Mouse (Mus musculus) limb, embryonic 12.5 days (tissue): ENCODE data around the gene Ifi35. TPM values are rescaled to one million over a fixed set of nuclear protein-coding genes. Genes with fewer than 3 reads are reported as not detected.
"Not testable (repeated sequence)": the region's sequence is repeated elsewhere in the genome, so short reads cannot be mapped to it uniquely, and the experiment has no call there.

ENCODE experiments used
- ATAC-seq: fragments of 200-750 bp; cut with Nextera tagmentation; 2 replicates; pipeline ENCODE4 v1.8.0; 2017; ENCODE audit warnings: low read depth, moderate TSS enrichment; ENCODE audit not compliant: insufficient number of reproducible peaks, insufficient read depth, low FRiP score, low TSS enrichment
- H3K27ac ChIP-seq: fragments of 300-500 bp; sonication (generic); 2 replicates; pipeline ENCODE4 v1.5.1; 2016; ENCODE audit warnings: mild to moderate bottlenecking, moderate library complexity
- H3K27me3 ChIP-seq: fragments of 300-500 bp; sonication (generic); 2 replicates; pipeline ENCODE4 v1.6.1; 2016; ENCODE audit warnings: mild to moderate bottlenecking, moderate library complexity
- H3K36me3 ChIP-seq: fragments of 300-500 bp; sonication (generic); 2 replicates; pipeline ENCODE4 v1.6.1; 2016; ENCODE audit warnings: mild to moderate bottlenecking, moderate library complexity
- H3K4me1 ChIP-seq: fragments of 300-500 bp; sonication (generic); replicated peaks from 2 replicates; pipeline ENCODE4 v1.6.1; 2016
- H3K4me2 ChIP-seq: fragments of 300-500 bp; sonication (generic); 2 replicates; pipeline ENCODE4 v1.6.1; 2016; ENCODE audit warnings: mild to moderate bottlenecking, moderate library complexity
- H3K4me3 ChIP-seq: fragments of 300-500 bp; sonication (generic); replicated peaks from 2 replicates; pipeline ENCODE4 v1.5.1; 2016; ENCODE audit warnings: mild to moderate bottlenecking
- H3K9ac ChIP-seq: fragments of 300-500 bp; sonication (generic); replicated peaks from 2 replicates; pipeline ENCODE4 v1.6.1; 2016; ENCODE audit warnings: mild to moderate bottlenecking, moderate library complexity
- H3K9me3 ChIP-seq: fragments of 300-500 bp; sonication (generic); 2 replicates; pipeline ENCODE4 v1.6.1; 2016; ENCODE audit warnings: mild to moderate bottlenecking, moderate library complexity
- WGBS: fragments of 180-500 bp; shearing (Covaris S2); methylation state at CpG from one replicate; pipeline ENCODE4 v1.1.7; 2016; 5-methylcytosine and 5-hydroxymethylcytosine counted together
- polyA plus RNA-seq: library from polyadenylated mRNA; unstranded; fragments of >200 nt; fragmentation: Nextera tagmentation; extraction: Ambion mirVana; gene quantifications from 2 replicates; pipeline ENCODE4 v1.2.1, GENCODE M21; 2016

Ifi35 gene
- polyA plus RNA-seq, 1 experiment from 2014 or later: 6.3 TPM

DNA sequence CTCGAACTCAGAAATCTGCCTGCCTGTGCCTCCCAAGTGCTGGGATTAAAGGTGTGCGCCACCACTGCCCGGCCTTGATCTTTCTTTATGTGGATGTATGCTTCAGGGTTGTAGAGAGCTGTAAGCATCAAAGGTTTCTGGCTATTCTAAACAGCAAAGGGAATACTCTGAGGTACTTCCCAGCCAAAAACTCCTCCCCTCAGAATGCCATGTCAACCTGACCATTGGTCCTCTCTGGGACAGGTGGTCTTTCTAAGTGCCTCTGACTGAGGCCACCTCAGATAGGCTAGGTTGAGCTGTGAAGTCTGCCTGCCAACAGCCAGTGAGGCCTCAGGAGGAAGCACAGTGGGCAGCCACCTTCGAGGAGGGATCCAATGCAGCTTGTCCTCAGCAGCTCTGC lies 692 bp downstream of the Ifi35 start:
- Histone ChIP-seq H3K4me1 (peaks cover 9% of the 10 kb centered on the region), H3K4me2 (peak overlapping the region; percentile 39; the same call in 1 of the 2 replicates), H3K9me3 (0 out of 2 replicates have a peak, but pooled peaks cover 3% of the 10 kb centered on the region), H3K36me3 (peaks cover 26% of the 10 kb centered on the region), H3K27me3 (no peaks in the 10 kb centered on the region), H3K9ac (no peak overlapping the region), H3K4me3 (peak overlapping the region; percentile 33), H3K27ac (no peak overlapping the region)
- ATAC-seq: no peak
- 83% methylated on average over 4 of the region's 4 CpGs for WGBS

DNA sequence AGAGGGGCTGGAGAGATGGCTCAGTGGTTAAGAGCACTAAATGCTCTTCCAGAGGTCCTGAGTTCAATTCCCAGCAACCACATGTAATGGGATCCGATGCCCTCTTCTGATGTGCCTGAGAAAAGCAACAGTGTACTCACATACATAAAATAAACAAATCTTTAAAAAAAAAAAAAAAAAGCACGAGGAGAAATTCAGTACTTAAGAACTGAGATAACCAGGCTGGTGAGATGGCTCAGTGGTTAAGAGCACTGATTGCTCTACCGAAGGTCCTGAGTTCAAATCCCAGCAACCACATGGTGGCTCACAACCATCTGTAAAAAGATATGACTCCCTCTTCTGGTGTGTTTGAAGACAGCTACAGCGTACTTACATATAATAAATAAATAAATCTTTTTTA lies 1.4 kb downstream of the Ifi35 start:
- not testable (repeated sequence) for H3K9ac ChIP-seq, H3K4me2 ChIP-seq, ATAC-seq, H3K4me3 ChIP-seq, H3K27me3 ChIP-seq, H3K27ac ChIP-seq, H3K4me1 ChIP-seq, H3K9me3 ChIP-seq
- H3K36me3 ChIP-seq: peaks cover 19% of the 10 kb centered on the region
- 87% methylated on average over 4 of the region's 4 CpGs for WGBS

DNA sequence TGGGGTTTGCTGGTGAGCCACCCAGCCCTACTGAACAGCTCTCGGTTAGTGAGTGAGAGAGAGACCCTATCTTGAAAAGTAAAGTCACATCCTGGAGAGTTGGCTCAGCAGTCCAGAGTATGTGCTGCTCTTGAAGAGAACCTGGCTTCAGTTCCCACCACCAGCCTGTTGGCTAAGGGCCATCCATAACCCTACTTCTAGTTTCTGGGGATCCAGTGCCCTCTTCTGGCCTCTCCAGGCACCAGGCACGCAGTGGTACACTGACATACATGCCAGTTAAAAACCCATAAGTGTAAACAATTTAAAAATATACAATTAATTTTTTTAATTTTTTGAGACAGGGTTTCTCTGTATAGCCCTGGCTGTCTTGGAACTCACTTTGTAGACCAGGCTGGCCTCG lies 2.2 kb downstream of the Ifi35 start:
- 0 out of 2 replicates have a peak, but pooled peaks cover 3% of the 10 kb centered on the region for H3K9me3 ChIP-seq
- H3K36me3 ChIP-seq: peaks cover 11% of the 10 kb centered on the region
- H3K4me3 ChIP-seq: no peak overlapping the region
- no peak overlapping the region for H3K27ac ChIP-seq
- no peak for ATAC-seq
- H3K4me1 ChIP-seq: peaks cover 9% of the 10 kb centered on the region; the same call in 1 of the 2 replicates
- 79% methylated on average over 3 of the region's 3 CpGs for WGBS
- H3K27me3 ChIP-seq: no peaks in the 10 kb centered on the region
- H3K9ac ChIP-seq: no peak overlapping the region
- H3K4me2 ChIP-seq: no peak overlapping the region

DNA sequence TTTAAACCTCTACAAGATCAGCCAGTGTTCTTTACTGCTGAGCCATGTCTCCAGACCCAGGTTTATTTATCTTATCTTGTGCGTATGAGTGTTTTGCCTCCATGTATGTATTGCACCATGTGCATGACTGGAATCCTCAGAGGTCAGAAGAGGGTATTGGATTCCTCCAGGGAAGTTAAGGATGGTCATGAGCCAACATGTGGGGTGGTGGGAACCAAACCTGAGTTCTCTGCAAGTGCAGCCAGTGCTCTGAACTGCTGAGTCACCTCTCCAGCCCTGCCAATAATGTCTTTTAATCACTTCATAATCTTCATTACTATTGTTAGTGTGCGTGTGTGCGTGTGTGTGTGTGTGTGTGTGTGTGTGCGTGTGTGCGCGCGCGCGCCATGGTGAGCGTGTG lies 3.3 kb downstream of the Ifi35 start:
- H3K27ac ChIP-seq: no peak overlapping the region
- no peak for ATAC-seq
- H3K9ac ChIP-seq: no peak overlapping the region
- WGBS: 97% methylated on average over 10 of the region's 10 CpGs
- H3K4me1 ChIP-seq: peaks cover 9% of the 10 kb centered on the region; the same call in 1 of the 2 replicates
- peaks cover 4% of the 10 kb centered on the region for H3K36me3 ChIP-seq
- H3K27me3 ChIP-seq: no peaks in the 10 kb centered on the region
- no peak overlapping the region for H3K4me3 ChIP-seq
- 0 out of 2 replicates have a peak, but pooled peaks cover 3% of the 10 kb centered on the region for H3K9me3 ChIP-seq
- H3K4me2 ChIP-seq: no peak overlapping the region

DNA sequence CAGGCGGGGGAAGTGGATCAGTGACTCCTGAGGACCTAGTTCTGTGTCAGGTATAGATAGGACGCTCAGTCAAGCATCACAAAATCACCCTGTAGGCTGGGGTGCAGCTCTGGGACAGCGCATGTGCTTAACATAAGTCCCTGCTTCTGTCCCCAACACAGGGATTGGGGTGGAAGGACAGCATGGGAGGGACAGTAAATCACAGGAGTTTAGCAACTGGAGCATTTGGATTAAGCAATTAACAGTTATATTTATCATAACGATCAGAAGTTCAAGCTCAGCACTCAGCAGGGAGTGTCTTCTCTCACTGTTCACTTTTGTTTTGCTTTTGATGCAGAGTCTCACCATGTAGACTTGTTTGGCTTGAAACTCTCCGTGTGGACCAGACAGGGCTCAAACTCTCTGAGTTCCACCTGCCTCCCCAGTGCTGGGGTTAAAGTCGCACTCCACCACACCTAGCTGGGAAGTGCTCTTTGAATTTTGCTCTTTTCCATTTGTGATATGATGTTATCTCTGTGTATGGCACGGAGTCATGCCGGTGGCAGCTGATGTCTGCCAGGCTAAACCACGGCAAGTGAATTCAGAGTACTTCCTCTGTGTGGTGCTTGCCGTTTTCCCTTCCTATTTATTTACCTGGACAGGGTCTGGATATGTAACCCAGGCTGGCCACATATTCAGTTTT lies 4.0 kb downstream of the Ifi35 start:
- Histone ChIP-seq H3K27me3 (no peaks in the 10 kb centered on the region), H3K4me2 (no peak overlapping the region), H3K4me1 (peaks cover 9% of the 10 kb centered on the region; the same call in 1 of the 2 replicates), H3K9me3 (0 out of 2 replicates have a peak, but pooled peaks cover 3% of the 10 kb centered on the region), H3K9ac (no peak overlapping the region), H3K27ac (no peak overlapping the region), H3K36me3 (no peaks in the 10 kb centered on the region), H3K4me3 (no peak overlapping the region)
- ATAC-seq: no peak
- WGBS: 73% methylated on average over 10 of the region's 10 CpGs

DNA sequence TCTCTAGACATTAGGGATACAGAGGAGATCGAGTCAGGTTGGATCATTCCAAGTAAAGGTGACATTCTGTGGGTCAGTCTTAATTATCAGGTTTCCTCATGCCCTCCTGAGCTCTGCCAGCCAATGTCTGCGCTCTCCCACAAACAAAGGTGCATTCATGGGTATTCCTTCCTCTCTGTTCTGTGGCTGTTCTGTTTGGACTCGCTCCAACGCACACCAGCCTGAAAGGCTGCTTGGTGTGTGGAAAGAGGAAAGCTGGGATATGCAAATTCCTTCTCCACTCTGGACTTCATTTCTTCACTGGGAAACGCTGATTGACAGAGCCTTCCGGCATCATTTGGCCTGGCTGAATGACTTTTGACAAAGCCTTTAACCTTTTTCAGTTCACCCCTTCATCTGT lies 6.5 kb downstream of the Ifi35 start:
- H3K9me3 ChIP-seq: 0 out of 2 replicates have a peak, but pooled peaks cover 3% of the 10 kb centered on the region
- H3K4me1 ChIP-seq: peaks cover 9% of the 10 kb centered on the region; the same call in 1 of the 2 replicates
- H3K4me2 ChIP-seq: no peak overlapping the region
- H3K27ac ChIP-seq: peak overlapping the region; percentile 20; the same call in 1 of the 2 replicates
- WGBS: 72% methylated on average over 6 of the region's 6 CpGs
- no peak for ATAC-seq
- H3K27me3 ChIP-seq: no peaks in the 10 kb centered on the region
- H3K9ac ChIP-seq: no peak overlapping the region
- H3K36me3 ChIP-seq: peaks cover 22% of the 10 kb centered on the region
- no peak overlapping the region for H3K4me3 ChIP-seq

DNA sequence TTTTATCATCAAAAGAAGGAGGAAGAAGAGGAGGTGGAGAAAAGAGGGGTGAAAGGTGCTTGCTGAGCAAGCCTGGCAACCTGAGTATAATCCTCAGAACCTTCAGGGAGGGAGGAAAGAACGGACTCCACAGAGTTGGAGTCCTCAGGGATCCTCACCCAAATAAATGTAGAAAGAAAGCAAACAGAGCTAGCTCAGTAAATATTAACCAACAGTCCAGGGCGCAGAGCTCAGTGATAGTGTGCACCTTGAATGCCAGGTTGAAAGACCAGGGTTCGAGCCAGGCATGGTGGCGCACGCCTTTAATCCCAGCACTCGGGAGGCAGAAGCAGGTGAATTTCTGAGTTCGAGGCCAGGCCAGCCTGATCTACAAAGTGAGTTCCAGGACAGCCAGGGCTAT lies 7.4 kb downstream of the Ifi35 start:
- Histone ChIP-seq H3K4me3 (no peak overlapping the region), H3K4me2 (no peak overlapping the region), H3K9ac (no peak overlapping the region), H3K27ac (no peak overlapping the region), H3K9me3 (0 out of 2 replicates have a peak, but pooled peaks cover 3% of the 10 kb centered on the region), H3K27me3 (no peaks in the 10 kb centered on the region), H3K4me1 (peaks cover 9% of the 10 kb centered on the region; the same call in 1 of the 2 replicates), H3K36me3 (peaks cover 32% of the 10 kb centered on the region)
- no peak for ATAC-seq
- 83% methylated on average over 7 of the region's 7 CpGs for WGBS

DNA sequence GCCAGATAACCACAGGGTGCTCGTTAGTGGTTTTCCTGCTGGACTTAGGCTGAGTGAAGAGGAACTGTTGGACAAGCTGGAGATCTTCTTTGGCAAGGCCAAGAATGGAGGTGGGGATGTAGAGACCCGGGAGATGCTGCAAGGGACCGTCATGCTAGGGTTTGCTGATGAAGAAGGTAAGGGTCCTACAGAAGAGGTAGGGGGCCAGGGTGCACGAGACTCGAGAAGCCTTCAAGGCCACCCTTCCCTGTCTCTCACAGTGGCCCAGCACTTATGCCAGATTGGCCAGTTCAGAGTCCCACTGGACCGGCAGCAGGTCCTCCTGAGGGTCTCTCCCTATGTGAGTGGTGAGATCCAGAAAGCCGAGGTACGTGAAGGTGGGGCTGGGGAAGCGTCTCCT lies 9.4 kb downstream of the Ifi35 start:
- ATAC-seq: no peak
- Histone ChIP-seq H3K4me1 (peaks cover 14% of the 10 kb centered on the region), H3K27ac (no peak overlapping the region), H3K4me3 (no peak overlapping the region), H3K27me3 (no peaks in the 10 kb centered on the region), H3K36me3 (peaks cover 47% of the 10 kb centered on the region), H3K9me3 (0 out of 2 replicates have a peak, but pooled peaks cover 3% of the 10 kb centered on the region), H3K4me2 (no peak overlapping the region), H3K9ac (no peak overlapping the region)
- 92% methylated on average over 9 of the region's 9 CpGs for WGBS

DNA sequence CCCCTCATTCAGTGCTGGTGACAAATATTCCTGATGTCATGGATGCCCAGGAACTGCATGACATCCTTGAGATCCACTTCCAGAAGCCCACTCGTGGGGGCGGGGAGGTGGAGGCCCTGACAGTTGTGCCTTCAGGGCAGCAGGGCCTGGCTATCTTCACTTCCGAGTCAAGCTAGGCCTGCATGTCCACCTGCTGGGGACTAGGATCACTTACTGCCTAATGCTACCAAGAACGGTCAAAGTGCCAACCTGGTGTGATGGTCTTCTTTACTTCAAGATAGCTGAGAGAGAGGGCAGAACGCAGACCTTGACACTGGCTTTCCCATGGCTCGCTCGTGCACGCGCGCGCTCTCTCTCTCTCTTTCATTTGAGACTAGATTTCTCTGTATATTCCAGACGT lies 10.0 kb downstream of the Ifi35 start:
- Histone ChIP-seq H3K4me1 (peaks cover 20% of the 10 kb centered on the region), H3K4me2 (no peak overlapping the region), H3K9me3 (0 out of 2 replicates have a peak, but pooled peaks cover 3% of the 10 kb centered on the region), H3K36me3 (peaks cover 47% of the 10 kb centered on the region), H3K27me3 (no peaks in the 10 kb centered on the region), H3K4me3 (no peak overlapping the region), H3K27ac (no peak overlapping the region), H3K9ac (no peak overlapping the region; the same call in 1 of the 2 replicates)
- no peak for ATAC-seq
- 81% methylated on average over 12 of the region's 12 CpGs for WGBS

DNA sequence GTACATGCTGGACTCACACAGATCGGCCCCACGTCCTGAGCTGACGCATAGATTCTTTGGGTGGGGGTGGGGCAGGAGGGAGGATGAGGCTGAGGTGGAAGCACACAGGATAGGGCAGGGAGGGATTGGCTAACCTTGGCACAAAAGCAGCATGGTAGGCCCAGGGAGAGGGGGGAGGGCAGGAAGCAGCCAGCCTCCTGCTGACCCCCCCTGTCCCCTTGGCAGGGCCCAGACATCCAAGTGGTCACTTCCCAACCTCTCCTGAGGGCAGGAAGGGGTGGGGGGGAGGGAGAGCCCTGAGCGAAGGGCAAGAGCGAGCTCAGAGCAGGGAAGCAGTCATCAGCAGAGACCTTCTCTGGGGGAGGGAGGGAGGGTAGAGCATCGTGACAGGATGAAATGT lies 11.5 kb downstream of the Ifi35 start:
- WGBS: 51% methylated on average over 6 of the region's 6 CpGs
- Histone ChIP-seq H3K4me1 (peaks cover 31% of the 10 kb centered on the region), H3K27me3 (no peaks in the 10 kb centered on the region; the same call in 1 of the 2 replicates), H3K27ac (no peak overlapping the region), H3K4me3 (no peak overlapping the region), H3K36me3 (peaks cover 47% of the 10 kb centered on the region), H3K4me2 (no peak overlapping the region), H3K9ac (no peak overlapping the region), H3K9me3 (no peaks in the 10 kb centered on the region)
- ATAC-seq: no peak

DNA sequence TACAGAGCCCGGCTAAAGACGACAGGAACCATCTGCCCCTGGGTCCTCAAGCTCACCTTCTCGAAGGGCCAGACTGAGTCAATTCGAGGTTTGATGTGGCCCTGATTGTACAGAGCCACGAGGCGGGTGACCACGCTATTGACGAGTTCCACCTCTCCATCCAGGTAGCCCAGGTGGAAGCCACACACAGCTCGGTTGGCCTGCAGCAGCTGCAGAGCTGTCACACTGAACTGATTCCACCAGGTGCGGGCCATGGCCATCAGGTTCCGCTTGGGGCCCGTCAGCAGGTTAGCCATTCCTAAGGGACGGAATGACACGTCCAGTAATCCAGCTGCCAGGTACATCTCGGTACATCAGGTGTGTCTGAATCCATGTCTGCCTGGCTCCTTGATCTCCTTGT lies 12.1 kb downstream of the Ifi35 start:
- ATAC-seq: no peak
- H3K36me3 ChIP-seq: peaks cover 47% of the 10 kb centered on the region
- 82% methylated on average over 15 of the region's 15 CpGs for WGBS
- H3K27ac ChIP-seq: no peak overlapping the region
- H3K4me1 ChIP-seq: peaks cover 31% of the 10 kb centered on the region
- no peaks in the 10 kb centered on the region for H3K9me3 ChIP-seq
- H3K27me3 ChIP-seq: no peaks in the 10 kb centered on the region; the same call in 1 of the 2 replicates
- no peak overlapping the region for H3K9ac ChIP-seq
- H3K4me2 ChIP-seq: no peak overlapping the region
- H3K4me3 ChIP-seq: no peak overlapping the region
